In the genomic region with DNA sequence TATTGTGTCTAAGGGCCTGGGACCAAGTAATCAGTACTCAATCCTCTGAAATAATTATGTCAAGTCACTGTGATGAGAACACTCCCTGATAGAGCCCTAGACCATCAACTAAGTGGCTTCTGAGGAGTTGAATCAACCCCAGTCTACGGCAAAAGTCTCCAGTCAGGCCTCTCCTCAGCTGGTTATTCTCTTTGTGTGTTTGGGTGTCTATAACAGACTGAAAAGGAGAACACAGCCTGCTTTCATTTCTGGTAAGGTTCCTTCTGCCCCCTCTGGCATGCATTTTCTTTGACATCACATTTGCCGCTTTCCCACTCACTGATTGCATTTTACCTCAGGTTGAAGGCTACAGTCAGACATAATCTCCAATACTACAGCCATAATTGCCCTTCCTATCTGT, we compare ENCODE assay signal across 28 mouse cellular contexts.
DNase-seq lines count a peak whose midpoint lies in the region; ATAC-seq lines count a peak whose summit lies in the region.
"Had no signal": no experiment of that assay in that cellular context is flagged by ENCODE, and none has a peak within 500 bp of the region (broad histone marks: within the 10 kb centered on the region; RNA-seq: fewer than 3 reads in every experiment).

No protein-coding gene starts in this region.

- H3K9ac ChIP-seq in forebrain, embryonic 13.5 days, result no peak overlapping the region
- no peak overlapping the region for H3K9ac ChIP-seq in forebrain, embryonic 16.5 days (replicated peaks; ENCODE audit: low read depth, low read length)
- H3K9ac ChIP-seq: embryonic facial prominence, embryonic 12.5 days; embryonic facial prominence, embryonic 15.5 days; heart, embryonic 12.5 days; heart, embryonic 15.5 days; hindbrain, embryonic 13.5 days; intestine, embryonic 15.5 days had no signal

- H3K36me3 ChIP-seq in forebrain, embryonic 13.5 days (ENCODE audit: poor library complexity, severe bottlenecking), result no peaks in the 10 kb centered on the region
- H3K36me3 ChIP-seq in forebrain, embryonic 10.5 days (replicated peaks), result no peaks in the 10 kb centered on the region
- no peaks in the 10 kb centered on the region for H3K36me3 ChIP-seq in forebrain, embryonic 16.5 days (ENCODE audit: control insufficient read depth, insufficient read depth)
- H3K36me3 ChIP-seq: embryonic facial prominence, embryonic 12.5 days; embryonic facial prominence, embryonic 15.5 days; G1E; heart, embryonic 12.5 days; heart, embryonic 15.5 days; hindbrain, embryonic 10.5 days; hindbrain, embryonic 13.5 days; intestine, embryonic 15.5 days had no signal

- no peaks in the 10 kb centered on the region for H3K27me3 ChIP-seq in forebrain, embryonic 13.5 days
- H3K27me3 ChIP-seq in forebrain, embryonic 10.5 days (ENCODE audit: poor library complexity, severe bottlenecking), result no peaks in the 10 kb centered on the region
- no peaks in the 10 kb centered on the region for H3K27me3 ChIP-seq in forebrain, embryonic 16.5 days (replicated peaks; ENCODE audit: control insufficient read depth, insufficient read depth, low read length)
- H3K27me3 ChIP-seq: CH12.LX; embryonic facial prominence, embryonic 12.5 days; embryonic facial prominence, embryonic 15.5 days; heart, embryonic 12.5 days; heart, embryonic 15.5 days; hindbrain, embryonic 13.5 days; intestine, embryonic 15.5 days; Patski had no signal

- H3K4me1 ChIP-seq in forebrain, embryonic 13.5 days, result no peaks in the 10 kb centered on the region
- H3K4me1 ChIP-seq in forebrain, embryonic 10.5 days, result no peaks in the 10 kb centered on the region
- H3K4me1 ChIP-seq in forebrain, embryonic 16.5 days (replicated peaks; ENCODE audit: control insufficient read depth, insufficient read depth, low read length), result peaks cover 4% of the 10 kb centered on the region; the same call in 1 of the 2 replicates
- H3K4me1 ChIP-seq: embryonic facial prominence, embryonic 12.5 days; embryonic facial prominence, embryonic 15.5 days; heart, embryonic 12.5 days; heart, embryonic 15.5 days; hindbrain, embryonic 10.5 days; hindbrain, embryonic 13.5 days; intestine, embryonic 15.5 days had no signal

- H3K4me3 ChIP-seq in forebrain, embryonic 13.5 days, result no peak overlapping the region
- no peak overlapping the region for H3K4me3 ChIP-seq in forebrain, embryonic 10.5 days
- no peak overlapping the region for H3K4me3 ChIP-seq in forebrain, embryonic 16.5 days (replicated peaks; ENCODE audit: low read length)
- H3K4me3 ChIP-seq: embryonic facial prominence, embryonic 12.5 days; embryonic facial prominence, embryonic 15.5 days; heart, embryonic 12.5 days; heart, embryonic 15.5 days; hindbrain, embryonic 10.5 days; hindbrain, embryonic 13.5 days; intestine, embryonic 15.5 days had no signal

- no peak for DNase-seq in forebrain, embryonic 10.5 days (ENCODE audit: extremely low spot score, low spot score)
- DNase-seq in frontal cortex, postnatal 10 days (ENCODE audit: low spot score in 2 of 2), result no peak
- DNase-seq in embryo, embryonic 10 days (ENCODE audit: low spot score), result no peak
- DNase-seq: adrenal gland, postnatal 10 days; B cell, adult 2 months; cerebellum, adult 11-12 months; cerebellum, adult 8-10 months; cerebellum, postnatal 14 days; gastrocnemius, postnatal 25 days; heart, adult 18-20 months; heart, postnatal 10 days; heart, postnatal 36 days; kidney, adult 18-20 months; kidney, adult 9 months had no signal

- H3K27ac ChIP-seq in forebrain, embryonic 13.5 days, result peak overlapping the region; percentile 65
- no peak overlapping the region for H3K27ac ChIP-seq in forebrain, embryonic 10.5 days
- H3K27ac ChIP-seq in forebrain, embryonic 16.5 days (ENCODE audit: low read length), result no peak overlapping the region
- H3K27ac ChIP-seq: embryonic facial prominence, embryonic 12.5 days; embryonic facial prominence, embryonic 15.5 days; heart, embryonic 15.5 days; hindbrain, embryonic 10.5 days; hindbrain, embryonic 13.5 days; intestine, embryonic 15.5 days had no signal

- peak; percentile 56; the same call in 1 of the 2 replicates for ATAC-seq in forebrain, embryonic 13.5 days
- 0 out of 2 replicates have a peak, but pooled peaks have one; percentile 24 for ATAC-seq in frontal cortex, adult (ENCODE audit: low TSS enrichment)
- ATAC-seq in forebrain, embryonic 16.5 days, result peak; percentile 67; the same call in 1 of the 2 replicates
- ATAC-seq: hindbrain, embryonic 16.5 days; intestine, embryonic 15.5 days; Patski had no signal

- 54% methylated on average over 2 of the region's 2 CpGs for WGBS in forebrain, embryonic 13.5 days
- 90% methylated on average over 2 of the region's 2 CpGs for WGBS in forebrain, embryonic 10.5 days
- 35% methylated on average over 2 of the region's 2 CpGs for WGBS in forebrain, embryonic 16.5 days

- H3K4me2 ChIP-seq in forebrain, embryonic 13.5 days, result no peak overlapping the region
- H3K4me2 ChIP-seq in forebrain, embryonic 16.5 days (ENCODE audit: low read length), result no peak overlapping the region
- H3K4me2 ChIP-seq: embryonic facial prominence, embryonic 12.5 days; embryonic facial prominence, embryonic 15.5 days; heart, embryonic 12.5 days; heart, embryonic 15.5 days; hindbrain, embryonic 13.5 days; intestine, embryonic 15.5 days had no signal

- no peaks in the 10 kb centered on the region for H3K9me3 ChIP-seq in forebrain, embryonic 13.5 days (replicated peaks)
- H3K9me3 ChIP-seq in forebrain, embryonic 10.5 days, result no peaks in the 10 kb centered on the region
- H3K9me3 ChIP-seq in forebrain, embryonic 16.5 days (ENCODE audit: control insufficient read depth, low read length), result no peaks in the 10 kb centered on the region
- H3K9me3 ChIP-seq: embryonic facial prominence, embryonic 12.5 days; embryonic facial prominence, embryonic 15.5 days; G1E; heart, embryonic 12.5 days; heart, embryonic 15.5 days; hindbrain, embryonic 10.5 days; hindbrain, embryonic 13.5 days; intestine, embryonic 15.5 days had no signal
